Mouse (Mus musculus) hindbrain, embryonic 13.5 days (tissue): ENCODE data around the gene Coro1b. TPM values are rescaled to one million over a fixed set of nuclear protein-coding genes. Genes with fewer than 3 reads are reported as not detected.

Source experiments
- ATAC-seq: fragments of 200-750 bp; cut with Nextera tagmentation; 2 replicates; pipeline ENCODE4 v1.8.0; 2017; ENCODE audit warnings: moderate TSS enrichment; ENCODE audit not compliant: low FRiP score
- H3K27ac ChIP-seq: fragments of 300-500 bp; sonication (generic); 2 replicates; pipeline ENCODE4 v1.5.1; 2015; ENCODE audit warnings: inconsistent platforms, mild to moderate bottlenecking, moderate library complexity
- H3K27me3 ChIP-seq: fragments of 300-500 bp; sonication (generic); 2 replicates; pipeline ENCODE4 v1.6.1; 2015; ENCODE audit warnings: mild to moderate bottlenecking, inconsistent platforms
- H3K36me3 ChIP-seq: fragments of 300-500 bp; sonication (generic); 2 replicates; pipeline ENCODE4 v1.6.1; 2015; ENCODE audit warnings: mild to moderate bottlenecking, inconsistent platforms
- H3K4me1 ChIP-seq: fragments of 300-500 bp; sonication (generic); replicated peaks from 2 replicates; pipeline ENCODE4 v1.6.1; 2015; ENCODE audit warnings: inconsistent platforms
- H3K4me2 ChIP-seq: fragments of 300-500 bp; sonication (generic); 2 replicates; pipeline ENCODE4 v1.6.1; 2015; ENCODE audit warnings: inconsistent platforms, mild to moderate bottlenecking, moderate library complexity
- H3K4me3 ChIP-seq: fragments of 300-500 bp; sonication (generic); 2 replicates; pipeline ENCODE4 v1.5.1; 2015; ENCODE audit warnings: mild to moderate bottlenecking, inconsistent platforms
- H3K9ac ChIP-seq: fragments of 300-500 bp; sonication (generic); 2 replicates; pipeline ENCODE4 v1.6.1; 2015; ENCODE audit warnings: mild to moderate bottlenecking, inconsistent platforms
- H3K9me3 ChIP-seq: fragments of 300-500 bp; sonication (generic); 2 replicates; pipeline ENCODE4 v1.6.1; 2016; ENCODE audit warnings: inconsistent platforms
- WGBS: fragments of 180-500 bp; shearing (Covaris S2); methylation state at CpG from one replicate; pipeline ENCODE4 v1.1.7; 2015; 5-methylcytosine and 5-hydroxymethylcytosine counted together
- polyA plus RNA-seq: library from polyadenylated mRNA; unstranded; fragments of >200 nt; fragmentation: Nextera tagmentation; extraction: Ambion mirVana; gene quantifications from 2 replicates; pipeline ENCODE4 v1.2.1, GENCODE M21; 2015

Coro1b gene
- polyA plus RNA-seq, 1 experiment from 2014 or later = 130 TPM

DNA sequence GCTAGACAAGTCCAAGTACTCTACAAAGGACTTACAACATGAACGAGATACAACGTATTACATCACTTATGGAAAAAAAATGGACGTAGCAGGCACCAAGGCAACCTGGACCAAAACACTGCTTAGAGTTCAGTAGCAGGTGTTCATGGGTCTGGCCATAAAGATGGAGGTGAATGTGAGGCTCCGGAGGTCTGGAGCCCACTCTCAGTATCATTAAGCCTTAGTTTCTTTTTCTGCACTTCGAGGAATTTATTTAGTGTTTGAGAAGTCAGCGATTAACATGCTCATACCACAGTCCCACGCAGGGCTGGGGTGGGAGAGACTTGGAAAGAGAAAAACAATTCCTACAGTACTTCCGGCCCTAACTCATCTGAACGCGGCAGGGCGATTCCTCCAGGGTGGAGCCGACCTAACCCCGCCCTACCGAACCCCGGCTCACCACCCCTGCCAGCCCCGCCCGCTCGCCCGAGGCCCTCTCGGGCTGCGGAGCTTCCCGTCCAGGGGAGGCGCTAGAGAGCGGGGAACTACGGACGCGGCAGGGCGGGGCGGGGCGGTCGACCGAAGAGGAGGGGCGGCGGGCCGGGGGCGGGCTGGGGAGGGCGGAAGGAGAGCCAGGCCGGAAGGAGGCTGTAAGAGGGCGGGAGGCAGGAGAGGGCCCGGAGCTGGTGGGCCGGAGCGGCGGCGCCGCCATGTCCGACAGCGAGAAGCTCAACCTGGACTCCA lies 43.3 kb downstream of the Coro1b start, which contains the start of gene Ppp1ca:
Gene Ppp1ca (plus strand): TSS at position 538 of the 723 bp plus-strand sequence.
- H3K4me3 ChIP-seq = peak within 1 kb of the TSS; percentile 97

DNA sequence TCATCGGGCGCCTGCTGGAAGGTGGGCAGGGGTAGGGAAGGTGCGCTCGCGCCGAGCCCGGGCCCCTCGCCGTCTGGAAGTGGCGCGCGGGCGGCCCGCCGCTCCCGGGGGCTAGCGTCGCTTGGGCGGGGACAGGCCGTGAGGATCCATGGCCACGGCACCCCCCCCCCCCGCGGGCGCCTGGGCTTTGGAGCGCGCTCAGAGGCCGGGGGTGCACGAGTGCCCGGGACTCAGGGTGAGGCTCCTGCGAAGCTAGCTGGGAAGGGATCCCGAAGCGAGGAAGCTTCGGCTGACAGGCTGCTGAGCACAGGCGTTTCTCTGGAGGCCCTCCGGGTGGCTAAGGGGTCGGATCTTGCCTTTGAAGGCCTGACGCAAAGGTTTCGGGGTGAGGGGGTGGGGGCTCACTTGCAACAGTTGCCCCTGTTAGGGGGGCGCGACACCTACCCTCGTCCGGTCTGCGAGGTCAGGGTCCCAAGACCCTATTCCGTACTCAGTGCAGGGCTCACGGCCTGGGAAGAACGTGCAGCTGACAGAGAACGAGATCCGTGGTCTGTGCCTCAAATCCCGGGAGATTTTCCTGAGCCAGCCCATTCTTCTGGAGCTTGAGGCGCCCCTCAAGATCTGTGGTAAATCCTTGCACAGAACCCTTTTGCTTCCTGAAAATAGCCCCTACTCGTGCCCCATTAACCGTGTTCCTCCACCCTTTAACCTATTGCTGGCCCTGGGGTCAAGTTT lies 44.0 kb downstream of the Coro1b start:
- Histone ChIP-seq H3K4me1 (peaks cover 30% of the 10 kb centered on the region), H3K27me3 (no peaks in the 10 kb centered on the region), H3K4me3 (peak overlapping the region; percentile 97), H3K27ac (peak overlapping the region; percentile 94), H3K9me3 (no peaks in the 10 kb centered on the region), H3K4me2 (peak overlapping the region; percentile 96), H3K9ac (peak overlapping the region; percentile 99), H3K36me3 (peaks cover 44% of the 10 kb centered on the region)
- WGBS = under 1% methylated on average over 45 of the region's 52 CpGs
- ATAC-seq = no peak; the same call in 1 of the 2 replicates

More for the DNA sequence above, 43.3 kb downstream of the Coro1b start, which contains the start of gene Ppp1ca:
- H3K36me3 ChIP-seq = peaks cover 37% of the 10 kb centered on the region
- ATAC-seq = peak; percentile 90
- H3K27ac ChIP-seq = peak within 1 kb of the TSS; percentile 94
- H3K27me3 ChIP-seq = no peaks in the 10 kb centered on the region
- no peaks in the 10 kb centered on the region for H3K9me3 ChIP-seq
- WGBS = 7% methylated on average over 40 of the region's 47 CpGs
- H3K4me1 ChIP-seq = peaks cover 30% of the 10 kb centered on the region
- H3K4me2 ChIP-seq = peak within 1 kb of the TSS; percentile 96
- peak within 1 kb of the TSS; percentile 99 for H3K9ac ChIP-seq

DNA sequence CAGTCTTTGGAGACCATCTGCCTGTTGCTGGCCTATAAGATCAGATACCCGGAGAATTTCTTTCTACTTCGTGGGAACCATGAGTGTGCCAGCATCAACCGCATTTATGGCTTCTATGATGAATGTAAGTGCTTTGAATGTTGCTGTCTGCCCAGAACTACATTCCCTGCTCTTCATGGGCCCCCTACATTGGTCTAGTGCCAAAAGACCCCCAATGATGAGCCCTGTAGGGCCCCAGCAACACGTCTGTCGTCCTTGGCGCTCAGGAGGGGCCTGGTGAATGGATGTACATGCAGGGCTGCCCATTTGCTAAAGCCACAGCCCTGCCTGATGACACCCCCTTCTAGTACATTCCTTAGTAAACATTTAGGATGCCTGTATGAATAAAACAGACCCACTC lies 44.7 kb downstream of the Coro1b start:
- Histone ChIP-seq H3K4me2 (peak overlapping the region; percentile 96), H3K9me3 (no peaks in the 10 kb centered on the region), H3K27ac (0 out of 2 replicates have a peak overlapping the region, but pooled peaks have one; percentile 94), H3K4me1 (peaks cover 30% of the 10 kb centered on the region), H3K9ac (peak overlapping the region; percentile 99), H3K4me3 (peak overlapping the region; percentile 97), H3K27me3 (no peaks in the 10 kb centered on the region), H3K36me3 (peaks cover 50% of the 10 kb centered on the region)
- no peak for ATAC-seq
- 54% methylated on average over 6 of the region's 6 CpGs for WGBS

DNA sequence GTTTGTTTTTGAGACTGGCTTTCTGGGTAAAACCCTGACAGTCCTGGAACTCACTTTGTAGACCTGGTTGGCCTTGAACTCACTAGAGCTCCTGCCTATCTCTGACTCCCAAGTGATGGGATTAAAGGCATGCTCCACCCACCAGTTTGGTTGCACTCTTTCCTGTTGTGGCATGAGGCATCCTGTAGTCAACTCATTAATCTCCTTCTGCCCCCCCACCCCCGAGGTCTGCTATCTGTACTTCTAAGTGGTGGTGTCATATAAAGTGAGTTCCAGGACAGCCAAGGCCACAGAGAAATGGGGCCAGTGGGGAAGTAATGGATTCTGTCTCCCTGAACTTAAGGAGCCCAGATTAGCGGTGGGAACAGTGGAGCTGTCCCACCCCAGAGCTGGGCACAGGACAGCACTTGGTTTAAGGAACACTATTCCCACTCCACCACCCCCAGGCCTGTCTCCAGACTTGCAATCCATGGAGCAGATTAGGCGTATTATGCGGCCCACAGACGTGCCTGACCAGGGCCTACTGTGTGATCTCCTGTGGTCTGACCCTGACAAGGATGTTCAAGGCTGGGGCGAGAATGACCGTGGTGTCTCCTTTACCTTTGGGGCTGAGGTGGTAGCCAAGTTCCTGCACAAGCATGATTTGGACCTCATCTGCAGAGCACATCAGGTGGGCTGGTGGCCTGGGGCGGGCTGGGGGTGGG lies 45.8 kb downstream of the Coro1b start:
- Histone ChIP-seq H3K4me2 (peak overlapping the region; percentile 96; the same call in 1 of the 2 replicates), H3K4me3 (no peak overlapping the region), H3K9ac (no peak overlapping the region; the same call in 1 of the 2 replicates), H3K36me3 (peaks cover 58% of the 10 kb centered on the region), H3K4me1 (peaks cover 30% of the 10 kb centered on the region), H3K27me3 (no peaks in the 10 kb centered on the region), H3K9me3 (no peaks in the 10 kb centered on the region), H3K27ac (no peak overlapping the region)
- WGBS = 91% methylated on average over 8 of the region's 8 CpGs
- no peak for ATAC-seq

DNA sequence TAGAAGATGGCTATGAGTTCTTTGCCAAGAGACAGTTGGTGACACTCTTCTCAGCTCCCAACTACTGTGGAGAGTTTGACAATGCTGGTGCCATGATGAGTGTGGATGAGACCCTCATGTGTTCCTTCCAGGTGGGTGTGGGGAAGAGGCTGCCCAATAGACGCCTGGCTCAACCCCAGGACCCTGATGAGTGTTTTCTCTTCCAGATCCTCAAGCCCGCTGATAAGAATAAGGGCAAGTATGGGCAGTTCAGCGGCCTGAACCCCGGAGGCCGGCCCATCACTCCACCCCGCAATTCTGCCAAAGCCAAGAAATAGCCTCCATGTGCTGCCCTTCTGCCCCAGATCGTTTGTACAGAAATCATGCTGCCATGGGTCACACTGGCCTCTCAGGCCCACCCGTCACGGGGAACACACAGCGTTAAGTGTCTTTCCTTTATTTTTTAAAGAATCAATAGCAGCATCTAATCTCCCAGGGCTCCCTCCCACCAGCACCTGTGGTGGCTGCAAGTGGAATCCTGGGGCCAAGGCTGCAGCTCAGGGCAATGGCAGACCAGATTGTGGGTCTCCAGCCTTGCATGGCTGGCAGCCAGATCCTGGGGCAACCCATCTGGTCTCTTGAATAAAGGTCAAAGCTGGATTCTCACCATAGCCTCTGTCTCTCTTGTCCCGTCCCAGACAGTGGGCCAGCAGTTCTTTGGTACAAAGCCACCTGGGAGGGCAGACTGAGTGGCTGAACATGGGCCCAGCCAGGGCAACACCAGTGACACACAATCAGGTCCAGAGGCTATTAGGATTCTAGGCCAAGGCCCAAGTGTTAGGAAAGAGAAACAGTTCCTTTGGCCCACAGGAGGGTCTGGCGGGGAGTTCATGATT lies 46.6 kb downstream of the Coro1b start:
- H3K9ac ChIP-seq = no peak overlapping the region
- H3K4me3 ChIP-seq = no peak overlapping the region
- WGBS = 80% methylated on average over 12 of the region's 12 CpGs
- peaks cover 62% of the 10 kb centered on the region for H3K36me3 ChIP-seq
- H3K27ac ChIP-seq = no peak overlapping the region
- no peak overlapping the region for H3K4me2 ChIP-seq
- H3K9me3 ChIP-seq = no peaks in the 10 kb centered on the region
- no peaks in the 10 kb centered on the region for H3K27me3 ChIP-seq
- peaks cover 31% of the 10 kb centered on the region for H3K4me1 ChIP-seq
- ATAC-seq = no peak

DNA sequence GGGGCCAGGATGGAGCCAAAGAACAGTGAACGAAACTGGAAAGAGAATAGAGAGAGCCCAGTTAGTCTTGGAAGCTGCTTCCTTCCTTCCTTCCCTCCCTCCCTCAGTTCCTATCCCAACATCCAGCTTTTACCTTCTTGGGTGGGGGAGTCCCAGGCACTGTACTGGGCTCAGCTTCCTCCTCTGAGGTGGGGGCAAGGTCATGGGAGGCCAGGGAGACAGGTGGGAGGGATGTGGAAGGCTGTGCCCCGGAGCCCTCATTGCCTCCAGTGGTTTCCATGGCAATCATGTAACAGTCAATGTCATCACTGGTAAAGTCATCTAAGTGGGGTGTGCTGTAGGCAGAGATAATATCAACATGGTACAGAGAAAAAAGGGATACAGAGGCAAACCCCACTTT lies 47.6 kb downstream of the Coro1b start:
- no peak overlapping the region for H3K4me3 ChIP-seq
- H3K9ac ChIP-seq = no peak overlapping the region
- no peak for ATAC-seq
- WGBS = 66% methylated on average over 2 of the region's 2 CpGs
- no peaks in the 10 kb centered on the region for H3K9me3 ChIP-seq
- H3K27ac ChIP-seq = no peak overlapping the region
- H3K4me2 ChIP-seq = no peak overlapping the region
- H3K27me3 ChIP-seq = no peaks in the 10 kb centered on the region
- H3K4me1 ChIP-seq = peaks cover 42% of the 10 kb centered on the region
- peaks cover 62% of the 10 kb centered on the region for H3K36me3 ChIP-seq

DNA sequence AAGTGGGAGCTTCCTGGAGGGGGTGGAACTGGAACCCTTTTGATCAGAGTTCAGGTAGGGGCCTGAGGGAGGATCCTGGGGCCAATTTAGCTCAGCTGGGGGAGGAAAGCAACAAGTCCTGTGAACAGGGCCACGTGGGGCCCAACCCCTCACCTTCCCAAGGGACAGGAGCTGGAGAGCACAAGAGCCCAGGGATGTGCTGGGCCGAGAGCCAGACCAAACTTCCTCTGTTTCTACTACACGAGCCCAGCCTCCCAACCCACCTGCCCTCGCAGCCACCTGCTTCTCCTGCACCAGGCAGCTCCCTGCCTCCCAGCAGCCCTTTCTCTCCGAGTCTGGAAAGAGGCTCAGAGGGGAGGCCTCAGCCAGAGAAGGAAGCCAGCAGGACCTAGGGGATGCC lies 48.1 kb downstream of the Coro1b start:
- Histone ChIP-seq H3K27ac (no peak overlapping the region), H3K4me1 (peaks cover 40% of the 10 kb centered on the region), H3K9me3 (no peaks in the 10 kb centered on the region), H3K36me3 (peaks cover 62% of the 10 kb centered on the region), H3K4me3 (no peak overlapping the region), H3K27me3 (no peaks in the 10 kb centered on the region), H3K9ac (no peak overlapping the region), H3K4me2 (no peak overlapping the region)
- 54% methylated on average over 5 of the region's 5 CpGs for WGBS
- no peak for ATAC-seq

DNA sequence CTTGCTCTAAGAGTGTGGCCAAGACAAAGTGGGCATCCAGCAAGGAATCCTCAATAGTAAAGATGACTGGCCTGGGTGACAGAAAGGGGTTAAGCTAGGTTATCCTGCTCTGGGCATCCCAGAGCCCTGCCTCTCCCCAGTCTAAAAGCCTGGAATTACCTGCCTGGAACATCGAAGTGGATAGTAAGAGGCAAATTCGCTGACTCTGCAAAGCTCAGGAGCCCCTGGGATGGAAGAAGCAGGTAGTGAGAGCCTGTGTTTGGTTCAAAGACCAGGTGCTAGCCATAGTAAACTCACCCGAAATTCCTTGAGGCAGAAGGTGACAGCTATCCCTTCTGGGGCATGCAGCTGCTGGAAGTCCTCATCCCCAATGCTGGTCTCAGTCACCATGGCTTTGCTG lies 48.8 kb downstream of the Coro1b start:
- Histone ChIP-seq H3K27ac (no peak overlapping the region), H3K4me3 (no peak overlapping the region), H3K9ac (no peak overlapping the region), H3K4me2 (no peak overlapping the region), H3K27me3 (no peaks in the 10 kb centered on the region), H3K36me3 (peaks cover 62% of the 10 kb centered on the region), H3K9me3 (no peaks in the 10 kb centered on the region), H3K4me1 (peaks cover 44% of the 10 kb centered on the region)
- no peak for ATAC-seq
- 72% methylated on average over 3 of the region's 3 CpGs for WGBS

DNA sequence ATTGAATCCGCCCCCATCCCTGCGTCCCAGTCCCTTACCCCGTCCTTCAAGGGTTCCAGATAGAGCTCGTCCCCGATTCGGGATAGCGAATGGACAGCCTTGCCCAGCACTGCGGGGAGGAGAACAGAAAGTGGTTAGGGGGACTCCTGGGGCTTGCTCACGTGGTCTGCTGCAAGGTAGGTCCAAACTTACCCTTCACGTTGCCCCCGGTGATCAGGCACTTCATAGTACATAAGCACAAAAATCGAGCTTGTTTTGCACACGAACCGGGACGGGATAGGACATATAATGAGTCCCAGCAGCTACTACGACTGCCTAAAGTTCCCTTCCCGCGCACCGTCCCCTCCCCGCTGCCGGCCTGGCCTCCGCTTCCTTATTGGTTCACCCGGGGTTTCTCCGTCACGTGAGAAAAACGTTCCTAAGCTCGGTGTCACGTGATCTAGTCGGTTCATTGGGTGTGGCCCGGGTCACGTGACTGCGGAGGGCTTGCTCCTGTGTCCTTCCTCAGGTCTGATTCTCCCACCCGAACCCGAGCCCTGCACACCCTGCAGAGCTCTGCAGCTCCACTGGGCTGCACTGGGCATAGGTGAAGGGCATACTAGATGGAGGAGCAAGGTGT lies 53.0 kb downstream of the Coro1b start, which contains the start of gene Rad9a:
Gene Rad9a (minus strand): TSS at position 372 of the 619 bp plus-strand sequence.
- peak within 1 kb of the TSS; percentile 64 for H3K4me3 ChIP-seq
- H3K9ac ChIP-seq = peak within 1 kb of the TSS; percentile 84
- peaks cover 24% of the 10 kb centered on the region for H3K27me3 ChIP-seq
- peak; percentile 82 for ATAC-seq
- peak within 1 kb of the TSS; percentile 94 for H3K4me2 ChIP-seq
- peaks cover 28% of the 10 kb centered on the region for H3K36me3 ChIP-seq
- H3K27ac ChIP-seq = peak within 1 kb of the TSS; percentile 56
- WGBS = under 1% methylated on average over 34 of the region's 34 CpGs
- no peaks in the 10 kb centered on the region for H3K9me3 ChIP-seq
- H3K4me1 ChIP-seq = peaks cover 23% of the 10 kb centered on the region

DNA sequence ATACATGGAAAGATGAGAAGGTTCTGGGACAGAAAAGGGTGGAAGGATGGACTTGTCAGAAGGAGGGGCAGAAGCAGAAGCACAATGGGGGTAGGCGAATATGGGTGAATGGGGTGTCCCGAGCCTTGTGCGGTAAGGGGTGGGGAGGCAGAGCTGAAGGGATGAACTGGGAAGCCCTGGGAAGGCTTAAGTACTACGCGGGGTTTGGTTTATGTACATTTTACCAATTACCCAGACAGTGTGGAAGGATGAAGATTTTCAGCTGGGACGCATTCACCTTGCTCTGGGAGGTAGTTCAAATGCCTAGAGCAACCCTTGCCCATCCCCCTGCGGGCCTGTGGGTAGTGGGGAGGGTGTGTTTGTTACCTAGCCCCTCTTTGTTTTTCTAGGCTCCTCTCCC lies 53.7 kb downstream of the Coro1b start:
- H3K9me3 ChIP-seq = no peaks in the 10 kb centered on the region
- H3K27ac ChIP-seq = no peak overlapping the region
- H3K4me2 ChIP-seq = peak overlapping the region; percentile 94
- peak overlapping the region; percentile 80 for H3K9ac ChIP-seq
- peaks cover 30% of the 10 kb centered on the region for H3K27me3 ChIP-seq
- peaks cover 23% of the 10 kb centered on the region for H3K4me1 ChIP-seq
- peak overlapping the region; percentile 64 for H3K4me3 ChIP-seq
- peak; percentile 21; the same call in 1 of the 2 replicates for ATAC-seq
- 28% methylated on average over 7 of the region's 7 CpGs for WGBS
- H3K36me3 ChIP-seq = peaks cover 21% of the 10 kb centered on the region

DNA sequence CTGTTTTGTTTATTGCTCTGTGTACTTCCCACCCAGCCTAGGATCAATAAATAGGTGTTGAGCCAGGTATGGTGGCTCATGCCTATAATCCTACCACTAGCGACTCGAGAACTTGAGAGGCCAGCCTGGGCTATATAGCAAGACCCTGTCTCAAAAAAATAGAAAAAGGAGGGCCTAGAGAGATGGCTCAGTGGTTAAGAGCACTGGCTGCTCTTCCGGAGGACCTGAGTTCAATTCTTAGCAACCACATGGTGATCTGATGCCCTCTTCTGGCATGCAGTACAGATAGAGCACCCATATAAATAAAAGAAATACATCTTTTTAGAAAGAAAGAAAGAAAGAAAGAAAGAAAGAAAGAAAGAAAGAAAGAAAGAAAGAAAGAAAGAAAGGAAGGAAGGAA lies 54.7 kb downstream of the Coro1b start:
- ATAC-seq = no peak
- Histone ChIP-seq H3K36me3 (peaks cover 12% of the 10 kb centered on the region), H3K4me2 (0 out of 2 replicates have a peak overlapping the region, but pooled peaks have one; percentile 94), H3K4me1 (peaks cover 23% of the 10 kb centered on the region), H3K27me3 (peaks cover 35% of the 10 kb centered on the region), H3K9ac (no peak overlapping the region), H3K4me3 (no peak overlapping the region), H3K9me3 (no peaks in the 10 kb centered on the region), H3K27ac (no peak overlapping the region)
- WGBS = 78% methylated on average over 3 of the region's 3 CpGs
